Mouse (Mus musculus): ENCODE results near the gene Gstp2. TPM values are rescaled to one million over a fixed set of nuclear protein-coding genes. Genes with fewer than 3 reads are reported as not detected.

Gene Gstp2
- polyA plus RNA-seq, 1 experiment from 2014 or later, result 2.9 TPM

DNA sequence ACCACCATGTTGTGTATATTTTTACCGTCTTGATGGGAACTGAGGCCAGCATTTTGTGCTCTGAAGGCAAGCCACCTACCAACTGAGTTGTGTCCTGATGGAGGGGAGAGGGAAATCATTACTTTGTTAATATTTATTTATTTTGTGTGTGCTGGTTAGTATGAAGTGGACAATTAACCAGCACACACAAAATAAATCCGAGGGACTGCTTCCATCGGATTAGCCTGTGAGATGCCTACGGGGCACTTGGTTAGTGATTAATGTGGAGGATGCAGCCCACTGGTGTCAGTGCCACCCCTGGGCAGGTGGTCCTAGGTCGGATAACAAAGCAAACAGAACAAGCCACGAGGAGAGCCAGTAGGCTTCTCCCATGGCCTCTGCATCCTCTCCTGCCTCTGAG is 50.9 kb downstream of the Gstp2 start:
- H3K27ac ChIP-seq (ENCODE audit: low read depth, low read length), result no peak overlapping the region
- no peaks in the 10 kb centered on the region for H3K27me3 ChIP-seq (ENCODE audit: control insufficient read depth, insufficient read depth, low read length)
- ATAC-seq (ENCODE audit: low FRiP score), result no peak
- no peaks in the 10 kb centered on the region for H3K9me3 ChIP-seq (ENCODE audit: control insufficient read depth, low read length)
- WGBS, result 70% methylated on average over 6 of the region's 6 CpGs
- H3K9ac ChIP-seq (ENCODE audit: low read depth, low read length), result no peak overlapping the region
- no peak overlapping the region for H3K4me2 ChIP-seq (replicated peaks; ENCODE audit: low read depth, low read length)
- H3K4me3 ChIP-seq (ENCODE audit: low read depth, low read length), result no peak overlapping the region
- DNase-seq (ENCODE audit: low spot score), result no peak
- no peaks in the 10 kb centered on the region for H3K36me3 ChIP-seq (ENCODE audit: control insufficient read depth, insufficient read depth, low read length)
- no peaks in the 10 kb centered on the region for H3K4me1 ChIP-seq (replicated peaks; ENCODE audit: control insufficient read depth, insufficient read depth, low read length)

DNA sequence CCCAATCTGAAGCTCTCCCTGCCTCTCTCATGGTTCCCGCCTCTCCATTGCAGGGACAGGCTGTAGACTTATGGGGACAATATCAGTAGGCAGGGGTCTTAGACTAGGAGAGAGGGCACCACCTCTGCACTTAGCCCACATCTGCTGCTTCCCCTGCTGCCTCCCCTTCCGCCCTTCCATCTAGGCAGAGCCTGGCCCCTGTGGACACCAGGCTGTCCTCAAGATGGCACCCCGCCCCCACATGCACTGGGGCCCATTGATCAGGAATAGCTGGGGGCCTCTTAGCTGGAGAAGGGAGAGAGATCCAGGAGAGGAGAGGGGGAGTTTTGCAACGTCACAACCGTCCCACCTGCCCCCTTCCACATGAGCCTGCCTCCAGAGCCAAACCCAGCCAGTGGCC is 53.4 kb downstream of the Gstp2 start, which contains the start of gene Tbx10:
Gene Tbx10 (plus strand): TSS at position 337 of the 400 bp plus-strand sequence.
- Histone ChIP-seq H3K27ac (ENCODE audit: low read depth, low read length) (no peak within 1 kb of the TSS), H3K36me3 (ENCODE audit: control insufficient read depth, insufficient read depth, low read length) (no peaks in the 10 kb centered on the region), H3K27me3 (ENCODE audit: control insufficient read depth, insufficient read depth, low read length) (no peaks in the 10 kb centered on the region), H3K4me1 (replicated peaks; ENCODE audit: control insufficient read depth, insufficient read depth, low read length) (no peaks in the 10 kb centered on the region), H3K9ac (ENCODE audit: low read depth, low read length) (no peak within 1 kb of the TSS), H3K9me3 (ENCODE audit: control insufficient read depth, low read length) (no peaks in the 10 kb centered on the region), H3K4me2 (replicated peaks; ENCODE audit: low read depth, low read length) (no peak within 1 kb of the TSS), H3K4me3 (ENCODE audit: low read depth, low read length) (no peak within 1 kb of the TSS)
- ATAC-seq (ENCODE audit: low FRiP score) (no peak), DNase-seq (ENCODE audit: low spot score) (no peak)
- 61% methylated on average over 5 of the region's 5 CpGs for WGBS

DNA sequence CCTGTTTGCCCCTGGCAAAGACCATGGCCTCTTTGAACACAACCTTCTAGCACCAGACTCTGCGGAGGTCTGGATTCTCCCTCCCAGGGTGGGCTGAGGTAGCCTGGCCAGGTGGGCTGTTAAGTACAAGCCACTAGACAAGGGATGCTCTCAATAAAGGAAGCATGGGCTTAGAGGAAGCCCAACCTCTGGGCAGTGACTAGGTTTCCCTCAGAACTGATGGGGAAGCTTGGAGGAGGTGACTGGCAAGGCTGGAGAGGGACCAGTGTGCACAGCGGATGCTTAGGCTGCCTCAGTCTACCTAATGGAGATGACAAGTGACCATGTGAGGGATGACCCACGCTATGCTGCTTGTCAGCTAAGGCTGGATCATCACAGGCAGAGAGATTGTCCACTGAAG is 53.9 kb downstream of the Gstp2 start:
- DNase-seq (ENCODE audit: low spot score) (no peak), ATAC-seq (ENCODE audit: low FRiP score) (no peak)
- no peaks in the 10 kb centered on the region for H3K4me1 ChIP-seq (replicated peaks; ENCODE audit: control insufficient read depth, insufficient read depth, low read length)
- H3K27ac ChIP-seq (ENCODE audit: low read depth, low read length), result no peak overlapping the region
- H3K9ac ChIP-seq (ENCODE audit: low read depth, low read length), result no peak overlapping the region
- no peak overlapping the region for H3K4me3 ChIP-seq (ENCODE audit: low read depth, low read length)
- H3K36me3 ChIP-seq (ENCODE audit: control insufficient read depth, insufficient read depth, low read length), result no peaks in the 10 kb centered on the region
- H3K27me3 ChIP-seq (ENCODE audit: control insufficient read depth, insufficient read depth, low read length), result no peaks in the 10 kb centered on the region
- H3K4me2 ChIP-seq (replicated peaks; ENCODE audit: low read depth, low read length), result no peak overlapping the region
- H3K9me3 ChIP-seq (ENCODE audit: control insufficient read depth, low read length), result no peaks in the 10 kb centered on the region
- WGBS, result 84% methylated on average over 3 of the region's 3 CpGs

DNA sequence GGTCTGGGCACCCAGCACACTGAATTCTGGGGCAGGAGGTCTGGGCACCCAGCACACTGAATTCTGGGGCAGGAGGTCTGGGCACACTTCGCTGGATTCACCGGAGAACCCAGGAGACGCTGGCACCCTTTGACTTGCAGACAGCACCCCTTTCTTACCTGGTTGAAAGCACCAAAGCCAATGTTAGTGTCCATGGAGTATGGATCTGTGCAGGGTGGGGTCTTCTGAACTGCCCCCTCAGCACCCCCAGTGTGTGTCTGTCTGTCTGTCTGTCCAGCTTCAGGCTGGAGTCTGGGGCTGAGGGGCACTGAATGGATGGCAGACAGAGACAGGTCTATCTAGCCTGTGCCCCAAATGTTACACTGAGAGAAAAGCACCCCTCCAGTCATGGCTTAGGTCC is 54.3 kb downstream of the Gstp2 start:
- no peak for ATAC-seq (ENCODE audit: low FRiP score)
- H3K4me1 ChIP-seq (replicated peaks; ENCODE audit: control insufficient read depth, insufficient read depth, low read length), result no peaks in the 10 kb centered on the region
- H3K9ac ChIP-seq (ENCODE audit: low read depth, low read length), result no peak overlapping the region
- WGBS, result 96% methylated on average over 3 of the region's 3 CpGs
- DNase-seq (ENCODE audit: low spot score), result no peak
- no peaks in the 10 kb centered on the region for H3K36me3 ChIP-seq (ENCODE audit: control insufficient read depth, insufficient read depth, low read length)
- no peaks in the 10 kb centered on the region for H3K9me3 ChIP-seq (ENCODE audit: control insufficient read depth, low read length)
- no peak overlapping the region for H3K27ac ChIP-seq (ENCODE audit: low read depth, low read length)
- no peak overlapping the region for H3K4me3 ChIP-seq (ENCODE audit: low read depth, low read length)
- H3K4me2 ChIP-seq (replicated peaks; ENCODE audit: low read depth, low read length), result no peak overlapping the region
- no peaks in the 10 kb centered on the region for H3K27me3 ChIP-seq (ENCODE audit: control insufficient read depth, insufficient read depth, low read length)

DNA sequence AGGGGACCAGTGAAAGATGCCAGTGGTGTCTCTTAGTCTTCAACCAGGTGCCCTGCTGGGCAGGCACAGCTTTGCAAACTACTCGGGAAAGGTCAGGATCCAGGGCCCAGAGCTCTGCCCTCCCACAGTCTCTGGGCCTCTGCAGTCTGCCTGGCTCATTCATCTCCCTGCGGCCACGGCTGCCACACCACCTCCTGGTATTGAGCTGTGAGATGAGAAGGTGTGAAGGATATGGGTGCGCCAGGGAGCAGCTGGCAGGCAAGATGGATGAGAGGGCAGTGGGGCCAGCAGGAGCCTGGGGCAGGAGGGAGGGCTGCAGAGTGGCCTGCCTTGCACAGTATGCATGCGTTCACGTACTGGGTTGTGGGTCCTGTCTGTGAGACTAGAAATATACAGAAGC is 55.0 kb downstream of the Gstp2 start:
- H3K4me1 ChIP-seq (replicated peaks; ENCODE audit: control insufficient read depth, insufficient read depth, low read length), result no peaks in the 10 kb centered on the region; the same call in 1 of the 2 replicates
- no peak overlapping the region for H3K9ac ChIP-seq (ENCODE audit: low read depth, low read length)
- H3K9me3 ChIP-seq (ENCODE audit: control insufficient read depth, low read length), result no peaks in the 10 kb centered on the region
- H3K27ac ChIP-seq (ENCODE audit: low read depth, low read length), result no peak overlapping the region
- no peaks in the 10 kb centered on the region for H3K36me3 ChIP-seq (ENCODE audit: control insufficient read depth, insufficient read depth, low read length)
- ATAC-seq (ENCODE audit: low FRiP score), result peak; percentile 49; the same call in 1 of the 2 replicates
- H3K4me2 ChIP-seq (replicated peaks; ENCODE audit: low read depth, low read length), result no peak overlapping the region
- no peaks in the 10 kb centered on the region for H3K27me3 ChIP-seq (ENCODE audit: control insufficient read depth, insufficient read depth, low read length)
- WGBS, result 37% methylated on average over 6 of the region's 6 CpGs
- DNase-seq (ENCODE audit: low spot score), result no peak
- no peak overlapping the region for H3K4me3 ChIP-seq (ENCODE audit: low read depth, low read length)

Other genes starting within 250 kb of the Gstp2 start
- gene Chka, start 194.2 kb downstream of the Gstp2 start, polyA plus RNA-seq (2014; fragmentation: Nextera tagmentation; extraction: Ambion mirVana), result 50.3 and 63.7 TPM in 2 replicates
- 10.7 and 11.6 TPM in 2 replicates for gene Tcirg1, start 138.9 kb downstream of the Gstp2 start, polyA plus RNA-seq (2014; fragmentation: Nextera tagmentation; extraction: Ambion mirVana)
- 240 and 258 TPM in 2 replicates for gene Ndufs8, start 133.2 kb downstream of the Gstp2 start, polyA plus RNA-seq (2014; fragmentation: Nextera tagmentation; extraction: Ambion mirVana)
- 0.59 and 1.4 TPM in 2 replicates for gene Aldh3b1, start 116.2 kb downstream of the Gstp2 start, polyA plus RNA-seq (2014; fragmentation: Nextera tagmentation; extraction: Ambion mirVana)
- gene Unc93b1, start 110.8 kb downstream of the Gstp2 start, polyA plus RNA-seq (2014; fragmentation: Nextera tagmentation; extraction: Ambion mirVana), result 5.1 and 6.4 TPM in 2 replicates
- not detected in 2 replicates for gene Aldh3b3, start 87.4 kb downstream of the Gstp2 start, polyA plus RNA-seq (2014; fragmentation: Nextera tagmentation; extraction: Ambion mirVana)
- 1.5 and 2.3 TPM in 2 replicates for gene Aldh3b2, start 73.7 kb downstream of the Gstp2 start, polyA plus RNA-seq (2014; fragmentation: Nextera tagmentation; extraction: Ambion mirVana)
- gene Acy3, start 59.5 kb downstream of the Gstp2 start, polyA plus RNA-seq (2014; fragmentation: Nextera tagmentation; extraction: Ambion mirVana), result 2.5 and 2.8 TPM in 2 replicates
- 0.70 and 2.3 TPM in 2 replicates for gene Tbx10, start 53.3 kb downstream of the Gstp2 start, polyA plus RNA-seq (2014; fragmentation: Nextera tagmentation; extraction: Ambion mirVana)
- 14.6 and 19.5 TPM in 2 replicates for gene Nudt8, start 45.4 kb downstream of the Gstp2 start, polyA plus RNA-seq (2014; fragmentation: Nextera tagmentation; extraction: Ambion mirVana)
- 1.5 and 1.6 TPM in 2 replicates for gene Gm49405, start 45.4 kb downstream of the Gstp2 start, polyA plus RNA-seq (2014; fragmentation: Nextera tagmentation; extraction: Ambion mirVana)
- gene Doc2g, start 42.7 kb downstream of the Gstp2 start, polyA plus RNA-seq (2014; fragmentation: Nextera tagmentation; extraction: Ambion mirVana), result 1.5 and 1.9 TPM in 2 replicates
- 188 and 201 TPM in 2 replicates for gene Ndufv1, start 33.2 kb downstream of the Gstp2 start, polyA plus RNA-seq (2014; fragmentation: Nextera tagmentation; extraction: Ambion mirVana)
- gene Gstp1, start 8.0 kb downstream of the Gstp2 start, polyA plus RNA-seq (2014; fragmentation: Nextera tagmentation; extraction: Ambion mirVana), result 343 and 348 TPM in 2 replicates
- gene Gstp3, start 13.5 kb upstream of the Gstp2 start, polyA plus RNA-seq (2014; fragmentation: Nextera tagmentation; extraction: Ambion mirVana), result not detected in 2 replicates
- not detected in 2 replicates for gene Cabp2, start 35.6 kb upstream of the Gstp2 start, polyA plus RNA-seq (2014; fragmentation: Nextera tagmentation; extraction: Ambion mirVana)
- gene Cdk2ap2, start 51.2 kb upstream of the Gstp2 start, polyA plus RNA-seq (2014; fragmentation: Nextera tagmentation; extraction: Ambion mirVana), result 74.4 and 84.3 TPM in 2 replicates
- gene Pitpnm1, start 54.0 kb upstream of the Gstp2 start, polyA plus RNA-seq (2014; fragmentation: Nextera tagmentation; extraction: Ambion mirVana), result 12.2 and 15.4 TPM in 2 replicates
- 65.7 and 67.4 TPM in 2 replicates for gene Aip, start 79.8 kb upstream of the Gstp2 start, polyA plus RNA-seq (2014; fragmentation: Nextera tagmentation; extraction: Ambion mirVana)
- not detected in 2 replicates for gene Gpr152, start 93.8 kb upstream of the Gstp2 start, polyA plus RNA-seq (2014; fragmentation: Nextera tagmentation; extraction: Ambion mirVana)
- gene Cabp4, start 98.0 kb upstream of the Gstp2 start, polyA plus RNA-seq (2014; fragmentation: Nextera tagmentation; extraction: Ambion mirVana), result not detected in 2 replicates
- 119 and 123 TPM in 2 replicates for gene Coro1b, start 102.6 kb upstream of the Gstp2 start, polyA plus RNA-seq (2014; fragmentation: Nextera tagmentation; extraction: Ambion mirVana)
- gene Ptprcap, start 107.6 kb upstream of the Gstp2 start, polyA plus RNA-seq (2014; fragmentation: Nextera tagmentation; extraction: Ambion mirVana), result 1.0 and 1.1 TPM in 2 replicates
- gene Rps6kb2, start 117.3 kb upstream of the Gstp2 start, polyA plus RNA-seq (2014; fragmentation: Nextera tagmentation; extraction: Ambion mirVana), result 42.2 and 45.7 TPM in 2 replicates
- gene Carns1, start 129.5 kb upstream of the Gstp2 start, polyA plus RNA-seq (2014; fragmentation: Nextera tagmentation; extraction: Ambion mirVana), result 2.8 and 3.3 TPM in 2 replicates
- 0.79 and 0.96 TPM in 2 replicates for gene Tbc1d10c, start 145.3 kb upstream of the Gstp2 start, polyA plus RNA-seq (2014; fragmentation: Nextera tagmentation; extraction: Ambion mirVana)
- gene Ppp1ca, start 146.0 kb upstream of the Gstp2 start, polyA plus RNA-seq (2014; fragmentation: Nextera tagmentation; extraction: Ambion mirVana), result 868 and 927 TPM in 2 replicates
- 41.6 and 42.1 TPM in 2 replicates for gene Rad9a, start 155.6 kb upstream of the Gstp2 start, polyA plus RNA-seq (2014; fragmentation: Nextera tagmentation; extraction: Ambion mirVana)
- 0.82 and 0.90 TPM in 2 replicates for gene Clcf1, start 168.2 kb upstream of the Gstp2 start, polyA plus RNA-seq (2014; fragmentation: Nextera tagmentation; extraction: Ambion mirVana)
- gene AC109138.7, start 168.3 kb upstream of the Gstp2 start, polyA plus RNA-seq (2014; fragmentation: Nextera tagmentation; extraction: Ambion mirVana), result not detected in 2 replicates
- gene Pold4, start 185.9 kb upstream of the Gstp2 start, polyA plus RNA-seq (2014; fragmentation: Nextera tagmentation; extraction: Ambion mirVana), result 11.0 and 17.9 TPM in 2 replicates
- 2.8 and 3.9 TPM in 2 replicates for gene Ssh3, start 223.2 kb upstream of the Gstp2 start, polyA plus RNA-seq (2014; fragmentation: Nextera tagmentation; extraction: Ambion mirVana)
- 8.6 and 11.0 TPM in 2 replicates for gene Ankrd13d, start 237.1 kb upstream of the Gstp2 start, polyA plus RNA-seq (2014; fragmentation: Nextera tagmentation; extraction: Ambion mirVana)